12 mouse cellular contexts compared by ENCODE assay signal in genomic region chr5:64313481-64313880, GRCm38 (mm10).
DNase-seq lines count a peak whose midpoint lies in the region; ATAC-seq and TF ChIP-seq lines count a peak whose summit lies in the region.
"Had no signal": no experiment of that assay in that cellular context is flagged by ENCODE, and none has a peak within 500 bp of the region (broad histone marks: within the 10 kb centered on the region; RNA-seq: fewer than 3 reads in every experiment).

No protein-coding gene starts in this region.

- no peak for ATAC-seq in forebrain, postnatal 0 days
- ATAC-seq in intestine, postnatal 0 days, result peak; percentile 64
- no peak for ATAC-seq in midbrain, postnatal 0 days (ENCODE audit: low FRiP score)
- no peak for ATAC-seq in activated CD4-positive, CD25-positive, alpha-beta regulatory T cell, adult 4 months

- H3K9me3 ChIP-seq in forebrain, postnatal 0 days (ENCODE audit: low read length), result no peaks in the 10 kb centered on the region
- H3K9me3 ChIP-seq in intestine, postnatal 0 days (ENCODE audit: control insufficient read depth), result no peaks in the 10 kb centered on the region
- H3K9me3 ChIP-seq in midbrain, postnatal 0 days (ENCODE audit: low read length), result no peaks in the 10 kb centered on the region
- H3K9me3 ChIP-seq: embryonic facial prominence, embryonic 13.5 days; liver, embryonic 15.5 days had no signal

- H3K27me3 ChIP-seq in forebrain, postnatal 0 days (ENCODE audit: insufficient read depth, low read length), result no peaks in the 10 kb centered on the region
- H3K27me3 ChIP-seq in intestine, postnatal 0 days (replicated peaks; ENCODE audit: control insufficient read depth, insufficient read depth, low read length), result no peaks in the 10 kb centered on the region
- H3K27me3 ChIP-seq in midbrain, postnatal 0 days (ENCODE audit: insufficient read depth, low read length), result no peaks in the 10 kb centered on the region
- H3K27me3 ChIP-seq: embryonic facial prominence, embryonic 13.5 days; liver, embryonic 15.5 days had no signal

- no peak overlapping the region for H3K27ac ChIP-seq in left cerebral cortex, adult 2 months
- H3K27ac ChIP-seq in forebrain, postnatal 0 days (ENCODE audit: low read depth, low read length), result no peak overlapping the region
- no peak overlapping the region for H3K27ac ChIP-seq in intestine, postnatal 0 days (ENCODE audit: low read depth, low read length)
- no peak overlapping the region for H3K27ac ChIP-seq in midbrain, postnatal 0 days (ENCODE audit: low read depth, low read length)
- H3K27ac ChIP-seq: embryonic facial prominence, embryonic 13.5 days; liver, embryonic 15.5 days had no signal

- no peaks in the 10 kb centered on the region for H3K36me3 ChIP-seq in forebrain, postnatal 0 days (ENCODE audit: insufficient read depth)
- peaks cover 63% of the 10 kb centered on the region for H3K36me3 ChIP-seq in intestine, postnatal 0 days (ENCODE audit: control insufficient read depth, insufficient read depth)
- no peaks in the 10 kb centered on the region for H3K36me3 ChIP-seq in midbrain, postnatal 0 days (ENCODE audit: insufficient read depth, low read length)

- intact Hi-C loops in left cerebral cortex, adult 2 months (cut with DNase I), result no loop called here
- intact Hi-C loops in gastrocnemius, postnatal 36 days (cut with DNase I), result no loop called here

- H3K4me2 ChIP-seq in forebrain, postnatal 0 days (ENCODE audit: low read depth), result no peak overlapping the region
- no peak overlapping the region for H3K4me2 ChIP-seq in intestine, postnatal 0 days (replicated peaks; ENCODE audit: low read depth)
- H3K4me2 ChIP-seq in midbrain, postnatal 0 days (ENCODE audit: low read depth, low read length, poor library complexity, severe bottlenecking), result no peak overlapping the region
- H3K4me2 ChIP-seq: embryonic facial prominence, embryonic 13.5 days; liver, embryonic 15.5 days had no signal

- 97% methylated on average over 1 of the region's 1 CpGs for WGBS in forebrain, postnatal 0 days
- WGBS in intestine, postnatal 0 days, result 56% methylated on average over 1 of the region's 1 CpGs
- WGBS in midbrain, postnatal 0 days, result 93% methylated on average over 1 of the region's 1 CpGs

- no peak overlapping the region for H3K9ac ChIP-seq in forebrain, postnatal 0 days
- no peak overlapping the region for H3K9ac ChIP-seq in intestine, postnatal 0 days (ENCODE audit: low read depth, low read length)
- H3K9ac ChIP-seq in midbrain, postnatal 0 days (replicated peaks; ENCODE audit: low read length, poor library complexity, severe bottlenecking), result no peak overlapping the region
- H3K9ac ChIP-seq: embryonic facial prominence, embryonic 13.5 days; liver, embryonic 15.5 days had no signal

- DNase-seq in left cerebral cortex, adult 2 months (ENCODE audit: extremely low spot score in 1 of 2, low spot score in 2 of 2), result no peak
- DNase-seq in left cerebral cortex, adult 11 months (ENCODE audit: low spot score), result no peak
- DNase-seq in forebrain, postnatal 0 days, result no peak
- DNase-seq in midbrain, postnatal 0 days (ENCODE audit: low spot score), result no peak
- no peak for DNase-seq in adrenal gland, postnatal 14 days
- no peak for DNase-seq in gastrocnemius, postnatal 36 days
- DNase-seq: gastrocnemius, postnatal 25 days; heart, postnatal 36 days had no signal

- H3K4me1 ChIP-seq in forebrain, postnatal 0 days (ENCODE audit: insufficient read depth), result peaks cover 4% of the 10 kb centered on the region; the same call in 1 of the 2 replicates
- no peaks in the 10 kb centered on the region for H3K4me1 ChIP-seq in intestine, postnatal 0 days (replicated peaks; ENCODE audit: control insufficient read depth, insufficient read depth, low read length)
- 0 out of 2 replicates have a peak, but pooled peaks cover 7% of the 10 kb centered on the region for H3K4me1 ChIP-seq in midbrain, postnatal 0 days (ENCODE audit: insufficient read depth, low read length)

- no peak overlapping the region for H3K4me3 ChIP-seq in left cerebral cortex, adult 2 months
- no peak overlapping the region for H3K4me3 ChIP-seq in forebrain, postnatal 0 days (ENCODE audit: low read depth, low read length)
- no peak overlapping the region for H3K4me3 ChIP-seq in intestine, postnatal 0 days (ENCODE audit: low read depth, low read length)
- no peak overlapping the region for H3K4me3 ChIP-seq in midbrain, postnatal 0 days (ENCODE audit: low read depth, low read length)
- H3K4me3 ChIP-seq: embryonic facial prominence, embryonic 13.5 days; liver, embryonic 15.5 days had no signal

- peak; percentile 18 for TF ChIP-seq CTCF in left cerebral cortex, adult 2 months (IDR thresholded peaks at IDR 0.05)
- TF ChIP-seq CTCF in forebrain, postnatal 0 days (IDR thresholded peaks at IDR 0.05; ENCODE audit: low read depth), result 0 out of 2 replicates have a peak, but pooled peaks have one; percentile 9
- TF ChIP-seq CTCF in intestine, postnatal 0 days (IDR thresholded peaks at IDR 0.05; ENCODE audit: low read depth), result peak; percentile 55
- TF ChIP-seq CTCF in midbrain, postnatal 0 days (IDR thresholded peaks at IDR 0.05), result 0 out of 2 replicates have a peak, but pooled peaks have one; percentile 16
